Mouse (Mus musculus) cortical plate, adult 2 months (tissue): ENCODE measurements around the gene Zbed6.

Experiments used
- CTCF ChIP-seq: fragments of 200-500 bp; IDR thresholded peaks from 2 replicates; pipeline ENCODE4 v1.5.1; 2011; ENCODE audit warnings: mild to moderate bottlenecking, control low read depth, low read length; ENCODE audit not compliant: insufficient read depth; ENCODE audit errors: extremely low read depth
- POLR2A ChIP-seq: fragments of 200-500 bp; IDR thresholded peaks from 2 replicates; pipeline ENCODE4 v1.6.1; 2011; ENCODE audit warnings: mild to moderate bottlenecking, low read length, control low read depth; ENCODE audit not compliant: insufficient read depth; ENCODE audit errors: extremely low read depth

DNA sequence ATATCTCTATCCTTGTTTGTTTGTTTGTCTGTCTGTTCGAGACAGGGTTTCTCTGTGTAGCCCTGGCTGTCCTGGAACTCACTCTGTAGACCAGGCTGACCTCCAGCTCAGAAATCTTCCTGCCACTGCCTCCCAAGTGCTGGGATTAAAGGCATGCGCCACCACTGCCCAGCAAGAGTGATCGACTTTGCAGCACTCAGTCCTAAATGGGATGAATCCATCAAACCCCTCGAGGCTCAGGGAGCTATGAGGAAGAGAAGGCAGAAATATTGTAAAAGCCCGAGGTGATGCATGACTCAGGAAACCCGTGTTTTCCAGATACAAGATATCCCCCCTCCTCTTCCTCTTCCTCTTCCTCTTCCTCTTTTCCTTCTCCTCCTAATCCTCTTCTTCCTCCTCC lies 10.1 kb upstream of the Zbed6 start:
- TF ChIP-seq CTCF (no peak), POLR2A (no peak)
